In the genomic region with DNA sequence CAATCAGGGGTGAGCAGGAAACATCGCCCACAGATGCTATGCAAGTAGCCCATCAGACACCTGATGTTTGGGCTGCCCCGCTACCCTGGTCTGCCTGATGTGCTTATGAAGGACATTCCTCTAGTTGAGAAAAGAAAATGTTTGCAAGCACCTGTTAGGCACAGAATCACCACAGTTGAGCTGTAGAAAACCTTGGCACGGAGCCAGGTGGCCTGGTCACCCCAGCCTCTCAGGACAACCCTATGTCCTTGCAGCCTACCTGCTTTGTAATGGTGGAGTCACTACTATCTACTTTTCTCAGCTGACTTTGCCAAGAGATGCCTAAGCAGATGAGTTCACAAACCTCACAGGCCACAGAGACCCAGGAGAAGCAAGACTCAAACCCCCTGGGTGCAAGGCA, we compare ENCODE assay signal across 20 mouse cellular contexts.
"Had no signal": no experiment of that assay in that cellular context is flagged by ENCODE, and none has a peak within 500 bp of the region (broad histone marks: within the 10 kb centered on the region; RNA-seq: fewer than 3 reads in every experiment).

No protein-coding gene starts in this region.

- H3K27ac ChIP-seq: kidney, embryonic 15.5 days; limb, embryonic 12.5 days; limb, embryonic 15.5 days; liver, embryonic 14.5 days; stomach, embryonic 15.5 days had no signal

- H3K4me3 ChIP-seq: kidney, embryonic 15.5 days; limb, embryonic 12.5 days; limb, embryonic 15.5 days; stomach, embryonic 15.5 days had no signal

- H3K36me3 ChIP-seq: kidney, embryonic 15.5 days; limb, embryonic 12.5 days; limb, embryonic 15.5 days; stomach, embryonic 15.5 days had no signal

- H3K9me3 ChIP-seq: kidney, embryonic 15.5 days; limb, embryonic 12.5 days; limb, embryonic 15.5 days; stomach, embryonic 15.5 days had no signal

- H3K27me3 ChIP-seq: kidney, embryonic 15.5 days; limb, embryonic 15.5 days; stomach, embryonic 15.5 days had no signal

- H3K4me1 ChIP-seq: kidney, embryonic 15.5 days; limb, embryonic 12.5 days; limb, embryonic 15.5 days; stomach, embryonic 15.5 days had no signal

- H3K9ac ChIP-seq: kidney, embryonic 15.5 days; limb, embryonic 12.5 days; limb, embryonic 15.5 days; liver, embryonic 14.5 days; liver, postnatal 0 days; lung, embryonic 14.5 days; stomach, embryonic 15.5 days had no signal

- H3K4me2 ChIP-seq: kidney, embryonic 15.5 days; limb, embryonic 12.5 days; limb, embryonic 15.5 days; liver, embryonic 11.5 days; lung, embryonic 14.5 days; midbrain, embryonic 11.5 days; stomach, embryonic 15.5 days had no signal

- DNase-seq: kidney, adult 18-20 months; left cerebral cortex, postnatal 4 days; liver, postnatal 0 days; lung, embryonic 14.5 days; lung, postnatal 4 days; midbrain, embryonic 14.5 days; right cerebral cortex, postnatal 14 days; spleen, adult 18-20 months; thymus, adult 2 months; thymus, postnatal 14 days; thymus, postnatal 4 days had no signal

- ATAC-seq: intestine, embryonic 16.5 days; liver, postnatal 0 days; lung, postnatal 0 days had no signal
